Mouse (Mus musculus) retina, postnatal 1 day (tissue): ENCODE results near the gene Ibsp.

ENCODE experiments used
- DNase-seq: peaks from one replicate; pipeline ENCODE4 v3.0.0-alpha.2; 2012

Gene Ibsp

DNA sequence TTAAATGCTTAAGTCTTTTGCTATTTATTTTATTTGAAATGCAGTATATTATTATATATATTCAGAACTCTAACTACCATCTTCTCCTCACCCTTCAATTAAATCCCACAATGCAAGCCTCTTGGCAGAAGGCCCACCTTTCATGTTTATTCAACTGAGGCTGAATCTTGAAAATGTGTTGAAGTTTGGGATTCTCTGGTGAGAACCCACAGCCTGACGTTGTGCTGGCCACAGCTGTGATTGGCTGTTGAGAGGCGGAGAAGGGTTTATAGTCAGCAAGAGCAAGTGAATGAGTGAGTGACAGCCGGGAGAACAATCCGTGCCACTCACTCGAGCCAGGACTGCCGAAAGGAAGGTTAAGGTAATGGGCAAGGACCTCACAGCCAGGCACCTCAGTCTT, at the start of gene Ibsp:
Ibsp (plus strand) TSS at position 178 of the 400 bp plus-strand sequence.
- DNase-seq, result no peak

DNA sequence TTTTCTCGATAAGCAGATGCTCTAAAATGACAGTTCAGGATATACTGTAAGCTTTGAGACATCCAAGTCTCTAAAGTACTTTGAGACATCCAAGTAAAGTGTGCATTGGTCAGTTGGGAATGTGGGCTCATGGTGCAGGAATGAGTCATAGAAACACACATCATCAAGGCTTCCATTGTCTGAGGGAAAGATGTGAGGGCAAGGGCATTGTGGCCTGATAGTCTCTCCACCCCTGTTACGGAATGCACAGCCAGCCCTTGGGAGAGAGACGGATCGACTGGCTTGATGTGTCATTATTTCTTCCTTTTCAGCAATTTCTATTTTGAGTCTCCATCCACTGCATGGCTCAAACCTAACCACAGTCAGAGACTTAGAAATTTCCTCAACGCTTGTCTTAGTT, 47.2 kb upstream of the Ibsp start:
- no peak for DNase-seq

DNA sequence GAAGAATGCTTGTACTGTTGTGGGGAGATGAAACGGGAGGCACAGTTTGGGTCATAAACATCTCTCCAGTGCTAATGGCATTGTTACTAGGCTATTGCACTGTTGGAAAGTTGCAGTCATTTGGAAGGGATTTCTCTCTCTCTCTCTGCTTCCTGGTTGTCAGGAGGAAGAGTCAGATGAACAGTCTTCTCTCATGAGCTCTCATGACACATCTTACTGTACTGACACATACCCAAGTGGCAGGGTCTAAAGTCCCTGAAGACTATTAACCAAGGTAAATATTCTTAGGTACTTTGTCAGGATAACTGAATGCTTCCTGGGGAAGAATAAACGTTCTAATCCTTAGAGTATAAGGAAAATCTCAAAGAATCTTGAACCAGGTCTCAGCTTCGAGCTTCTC, 42.4 kb upstream of the Ibsp start:
- no peak for DNase-seq

- no peak for DNase-seq
These were observed 37.0 kb upstream of the Ibsp start for GRCm38 (mm10) chr5:104261908-104262461.

GRCm38 (mm10) chr5:104263014-104263776, 35.8 kb upstream of the Ibsp start:
- no peak for DNase-seq

- no peak for DNase-seq
These were observed 4.8 kb upstream of the Ibsp start for GRCm38 (mm10) chr5:104294201-104294600.

DNA sequence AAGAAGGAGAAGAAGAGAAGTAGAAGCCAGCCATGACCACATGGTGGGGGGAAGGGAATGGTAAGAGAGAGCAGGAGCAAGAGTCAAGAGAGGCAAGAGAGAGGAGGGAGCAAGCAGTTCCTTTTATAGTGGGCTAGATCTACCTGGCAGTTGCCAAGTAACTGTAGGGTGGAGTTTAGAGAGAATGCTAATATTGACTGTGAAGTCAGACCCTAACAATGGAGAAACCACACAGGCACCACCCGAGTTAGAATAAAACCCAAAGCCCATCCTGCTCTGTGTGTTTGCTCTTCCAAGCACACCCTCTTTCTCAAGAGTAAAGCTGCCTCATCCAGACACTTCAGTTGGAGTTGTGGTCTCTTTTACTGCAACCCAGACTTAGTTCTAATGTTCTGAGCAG, 15.1 kb downstream of the Ibsp start:
- DNase-seq, result no peak

GRCm38 (mm10) chr5:104325029-104325428, 26.1 kb downstream of the Ibsp start, which contains the start of gene Mepe:
TSS of gene Mepe (plus strand) at chr5:104325329.
- DNase-seq, result no peak

- no peak for DNase-seq
These were observed 27.9 kb downstream of the Ibsp start for GRCm38 (mm10) chr5:104326884-104327283.

- DNase-seq, result no peak
These were observed 28.4 kb downstream of the Ibsp start for GRCm38 (mm10) chr5:104327389-104327788.

GRCm38 (mm10) chr5:104327876-104328275, 28.9 kb downstream of the Ibsp start:
- no peak for DNase-seq

GRCm38 (mm10) chr5:104328317-104328850, 29.4 kb downstream of the Ibsp start:
- DNase-seq, result no peak

- no peak for DNase-seq
These were observed 30.4 kb downstream of the Ibsp start for GRCm38 (mm10) chr5:104329381-104329780.

GRCm38 (mm10) chr5:104330088-104330487, 31.1 kb downstream of the Ibsp start:
- DNase-seq, result no peak

GRCm38 (mm10) chr5:104332296-104332695, 33.3 kb downstream of the Ibsp start:
- DNase-seq, result no peak

- DNase-seq, result peak; percentile 65
These were observed 34.3 kb downstream of the Ibsp start for GRCm38 (mm10) chr5:104333231-104333640.

- DNase-seq, result no peak
These were observed 34.7 kb downstream of the Ibsp start for GRCm38 (mm10) chr5:104333643-104334042.

- DNase-seq, result no peak
These were observed 35.5 kb downstream of the Ibsp start for GRCm38 (mm10) chr5:104334516-104334915.

DNA sequence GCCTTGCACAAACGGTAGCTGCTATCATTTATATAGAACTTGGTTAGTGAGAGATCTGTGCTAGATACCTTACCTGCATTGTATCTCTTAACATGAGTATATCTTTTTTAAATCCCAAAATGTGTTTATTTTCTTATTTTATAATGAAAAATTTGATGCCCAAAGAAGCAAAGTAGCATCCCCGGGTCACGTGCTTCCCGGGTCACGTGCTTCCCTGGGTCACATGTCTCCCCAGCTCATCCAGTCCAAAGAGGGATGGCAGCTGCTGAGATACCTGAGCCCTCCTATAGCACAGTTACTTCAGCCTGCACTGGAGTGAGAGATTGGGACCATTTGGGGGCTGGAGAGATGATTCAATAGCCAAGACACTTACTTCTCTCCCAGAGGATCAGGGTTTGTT, 37.0 kb downstream of the Ibsp start:
- DNase-seq, result no peak

DNA sequence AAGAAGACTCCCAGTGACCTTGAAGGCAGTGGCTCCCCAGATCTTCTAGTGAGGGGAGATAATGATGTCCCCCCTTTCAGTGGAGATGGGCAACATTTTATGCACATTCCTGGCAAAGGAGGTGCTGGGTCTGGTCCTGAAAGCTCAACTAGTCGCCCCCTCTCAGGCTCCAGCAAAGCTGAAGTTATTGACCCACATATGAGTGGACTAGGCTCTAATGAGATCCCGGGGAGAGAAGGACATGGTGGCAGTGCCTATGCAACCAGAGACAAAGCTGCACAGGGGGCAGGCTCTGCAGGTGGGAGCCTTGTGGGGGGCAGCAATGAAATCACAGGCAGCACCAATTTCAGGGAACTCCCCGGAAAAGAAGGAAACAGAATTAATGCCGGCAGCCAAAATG, 38.5 kb downstream of the Ibsp start:
- no peak for DNase-seq

- DNase-seq, result no peak
These were observed 40.0 kb downstream of the Ibsp start for GRCm38 (mm10) chr5:104339009-104339408.

DNA sequence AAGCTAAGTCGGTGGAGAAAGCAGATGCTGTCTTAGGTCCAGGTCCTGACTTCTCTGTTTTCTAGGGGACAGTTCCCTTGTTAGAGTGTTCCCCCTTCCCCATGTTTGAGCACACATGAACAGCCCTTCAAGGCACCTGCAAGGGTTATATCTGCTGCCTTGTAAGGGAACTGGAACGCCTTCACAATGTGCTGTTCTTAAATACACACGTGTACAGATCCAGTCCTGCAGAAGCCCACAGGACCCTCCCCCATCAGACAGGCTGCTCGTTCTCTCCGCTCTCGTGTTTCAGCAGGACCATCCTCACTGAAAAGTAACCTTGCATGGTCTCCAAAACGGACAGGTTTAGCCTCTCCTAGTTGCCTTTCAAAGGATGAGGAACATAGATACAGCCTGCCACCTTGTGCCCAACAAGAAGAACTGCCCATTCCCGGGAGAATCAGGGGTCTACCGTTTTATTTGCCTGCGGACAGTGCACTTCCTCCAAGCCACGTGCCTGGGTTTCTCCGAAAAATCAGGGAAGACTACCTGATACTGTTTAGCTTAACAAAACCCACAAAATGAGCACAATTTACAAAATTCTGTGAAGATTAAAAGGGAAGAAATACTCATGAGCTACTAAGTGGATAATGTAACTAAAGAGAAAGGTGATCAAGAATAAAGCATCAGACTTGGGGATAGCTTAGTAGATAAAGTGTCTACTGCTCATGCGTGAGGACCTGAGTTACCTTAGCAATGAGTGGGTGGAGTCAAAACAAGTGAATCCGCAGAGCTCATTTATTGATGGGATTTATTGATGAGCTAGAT, 40.9 kb downstream of the Ibsp start:
- peak; percentile 79 for DNase-seq

- no peak for DNase-seq
These were observed 41.5 kb downstream of the Ibsp start for GRCm38 (mm10) chr5:104340513-104340829.

GRCm38 (mm10) chr5:104342881-104343280, 43.9 kb downstream of the Ibsp start:
- no peak for DNase-seq
